Mouse (Mus musculus) adrenal gland, adult 18-20 months (tissue): ENCODE data around the gene Tnrc18. TPM values are rescaled to one million over a fixed set of nuclear protein-coding genes. Genes with fewer than 3 reads are reported as not detected.

Experiments
- DNase-seq, 2 experiments: peaks; one replicate each; pipeline ENCODE4 v3.0.0; 2021 to 2022; ENCODE audit warnings: low spot score in 2 of 2
- total RNA-seq, 2 experiments: library from RNA; stranded (reverse); gene quantifications; 1 replicate in 1 of 2; 2 replicates in 1 of 2; pipeline ENCODE4 v1.2.3; 2021

The Tnrc18 gene
- total RNA-seq, 2 experiments from 2014 or later: 46.4 to 57.7 TPM

DNA sequence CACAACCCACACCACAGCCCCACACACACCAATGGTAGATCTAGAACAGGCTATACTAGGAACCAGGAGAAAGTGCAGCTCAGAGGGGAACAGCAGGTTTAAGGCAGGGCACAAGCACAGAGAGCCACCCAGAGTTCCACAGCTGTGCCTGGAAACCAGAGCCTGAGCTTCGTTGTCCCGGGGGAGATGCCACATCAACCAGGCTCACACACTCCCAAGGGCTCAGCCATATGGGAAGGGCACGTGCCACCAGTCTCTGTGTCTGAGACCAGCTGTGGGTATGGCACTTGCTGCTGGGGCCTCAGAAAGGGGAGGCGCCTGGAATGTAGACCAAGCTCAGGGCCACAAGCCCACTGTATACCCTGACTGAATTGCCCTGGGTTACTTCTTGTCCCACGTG, 36.9 kb downstream of the Tnrc18 start:
- no peak for DNase-seq

GRCm38 (mm10) chr5:142778871-142779270, 38.6 kb downstream of the Tnrc18 start:
- no peak for DNase-seq

DNA sequence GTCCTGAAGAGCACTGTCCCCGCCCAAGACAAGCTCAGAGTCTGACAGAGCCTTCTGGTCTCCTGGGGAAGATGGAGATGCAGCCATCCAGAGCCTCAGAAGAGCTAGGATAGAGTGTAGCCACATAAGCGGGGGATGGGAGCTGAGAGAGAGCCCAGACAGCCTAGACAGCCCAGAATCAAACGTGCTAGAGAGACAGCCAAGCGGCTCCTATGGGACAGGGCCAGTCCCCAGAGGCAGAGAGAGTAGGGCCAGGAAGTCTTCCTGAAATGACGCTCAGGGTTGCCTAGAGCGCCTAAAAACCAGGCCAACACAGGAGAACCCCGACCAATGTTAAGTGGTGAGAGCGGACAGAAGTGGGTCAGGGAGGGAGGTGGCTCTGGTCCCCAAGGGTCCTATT, 39.3 kb downstream of the Tnrc18 start:
- DNase-seq: no peak

- no peak for DNase-seq
Measured at GRCm38 (mm10) chr5:142776080-142776479, 41.4 kb downstream of the Tnrc18 start.

DNA sequence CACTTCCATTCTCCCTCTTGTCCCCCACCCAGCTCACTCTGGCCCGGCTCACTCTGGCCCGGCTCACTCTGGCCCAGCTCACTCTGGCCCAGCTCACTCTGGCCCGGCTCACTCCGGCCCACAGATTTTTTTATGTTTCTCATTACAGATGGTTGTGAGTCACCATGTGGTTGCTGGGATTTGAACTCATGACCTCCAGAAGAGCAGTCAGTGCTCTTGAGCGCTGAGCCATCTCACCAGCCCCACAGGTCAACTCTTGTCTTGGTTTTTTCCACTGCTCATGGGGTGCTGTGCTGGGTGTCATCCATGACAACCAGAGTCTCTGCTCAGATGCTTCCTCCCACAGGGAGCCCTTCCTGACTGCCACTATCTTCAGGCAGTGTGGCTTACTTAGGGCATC, 42.7 kb downstream of the Tnrc18 start:
- no peak for DNase-seq

GRCm38 (mm10) chr5:142771964-142772363, 45.5 kb downstream of the Tnrc18 start:
- DNase-seq: no peak

DNA sequence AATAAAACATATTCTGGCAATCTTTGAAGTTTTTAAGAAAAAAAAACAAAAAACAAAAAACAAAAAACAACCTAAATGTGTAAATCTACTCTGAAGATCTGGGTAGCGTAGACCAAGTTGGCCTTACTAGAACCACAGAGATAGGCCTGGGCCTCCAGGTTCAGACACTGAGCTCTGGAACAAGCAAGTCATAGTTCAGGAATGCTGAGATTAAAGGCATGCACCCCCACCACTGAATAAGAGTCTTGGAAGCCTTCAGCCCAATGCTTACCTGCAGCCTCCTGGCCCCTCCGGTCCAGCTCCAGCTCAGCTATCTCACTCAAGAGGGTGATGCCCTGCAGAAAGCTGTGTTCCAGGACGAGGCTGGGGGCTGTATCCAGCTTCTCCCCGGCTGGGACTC, 46.4 kb downstream of the Tnrc18 start:
- no peak for DNase-seq

GRCm38 (mm10) chr5:142769641-142770040, 47.8 kb downstream of the Tnrc18 start:
- no peak for DNase-seq

DNA sequence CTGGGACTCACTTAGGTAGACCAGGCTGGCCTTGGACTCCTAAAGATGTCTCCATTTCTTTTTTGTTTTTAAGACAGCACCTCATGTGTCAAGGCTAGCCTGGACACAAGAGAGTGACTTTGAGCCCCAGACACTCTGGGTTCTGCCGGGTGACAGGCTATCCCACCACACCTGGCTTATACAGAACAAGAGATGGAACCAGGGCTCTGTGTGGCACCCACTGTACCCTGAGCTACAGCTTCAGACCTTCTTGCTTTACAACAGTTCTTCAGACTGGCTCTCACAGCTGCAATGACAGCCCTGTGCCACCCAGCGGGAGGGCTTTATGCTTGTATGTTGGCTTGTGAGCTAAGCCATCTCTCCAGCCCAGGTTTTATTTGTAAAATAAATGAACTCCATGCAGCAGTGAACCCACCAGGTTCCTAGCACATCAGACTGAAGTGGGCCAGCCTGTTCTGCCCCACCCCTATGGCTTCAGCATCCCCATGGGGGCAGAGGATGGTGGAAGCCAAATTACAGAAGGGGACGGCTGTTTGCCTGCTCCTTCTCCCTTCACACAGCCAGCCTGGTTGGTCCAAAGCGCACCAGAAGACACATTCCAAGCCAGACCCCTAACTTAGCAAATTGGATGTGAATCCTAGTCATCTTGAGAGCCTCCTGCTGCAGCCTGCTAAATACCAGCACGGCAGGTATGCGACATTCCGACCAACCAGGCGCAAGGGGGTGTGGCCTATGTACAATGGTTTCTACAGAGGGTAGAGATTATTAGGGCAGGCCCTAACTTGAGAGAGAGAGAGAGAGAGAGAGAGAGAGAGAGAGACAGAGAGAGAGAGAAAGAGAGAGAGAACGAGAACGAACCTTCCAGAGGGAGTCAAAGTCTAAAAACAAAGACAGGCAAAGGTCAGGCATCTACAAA, 48.9 kb downstream of the Tnrc18 start:
- DNase-seq: no peak

DNA sequence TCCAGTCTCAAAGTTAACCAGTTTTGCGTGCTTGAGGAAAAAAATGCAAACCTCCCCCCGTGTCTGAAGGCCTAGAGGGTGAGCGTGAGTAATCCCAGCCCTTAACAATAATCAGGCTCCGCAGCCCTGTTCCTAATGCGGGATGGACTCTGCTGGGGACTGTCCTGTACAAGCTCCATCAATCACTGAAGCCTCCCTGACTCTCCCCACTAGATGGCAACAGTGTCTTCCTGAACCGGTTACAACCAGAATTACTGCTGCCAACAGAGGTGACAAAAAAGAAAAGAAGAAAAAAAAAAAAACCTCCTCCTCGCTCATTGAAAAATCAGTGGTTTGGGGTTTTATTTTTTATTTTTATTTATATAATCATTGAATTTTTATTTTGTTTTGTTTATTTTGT, 49.5 kb downstream of the Tnrc18 start:
- DNase-seq: peak; percentile 58 to 59

DNA sequence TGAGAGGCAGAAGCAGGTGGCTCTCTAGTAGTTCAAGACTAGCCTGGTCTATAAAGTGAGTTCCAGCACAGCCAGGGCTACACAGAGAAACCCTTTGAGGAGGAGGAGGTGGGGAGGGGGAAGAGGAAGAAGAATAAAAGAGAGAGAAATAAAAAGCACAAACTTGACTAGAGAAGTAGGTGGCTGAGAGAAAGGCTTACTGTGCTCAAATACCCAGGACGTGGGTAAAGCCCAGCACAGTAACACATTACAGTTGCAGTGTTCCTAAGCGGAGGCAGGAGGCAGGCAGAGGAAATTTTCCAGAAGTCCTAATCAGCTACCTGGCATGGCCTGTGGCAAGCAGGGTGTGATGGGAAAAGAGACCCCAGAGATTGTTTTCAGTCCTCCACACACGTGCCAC, 50.8 kb downstream of the Tnrc18 start:
- DNase-seq: no peak

- no peak for DNase-seq
Measured at GRCm38 (mm10) chr5:142764889-142765288, 52.6 kb downstream of the Tnrc18 start.

DNA sequence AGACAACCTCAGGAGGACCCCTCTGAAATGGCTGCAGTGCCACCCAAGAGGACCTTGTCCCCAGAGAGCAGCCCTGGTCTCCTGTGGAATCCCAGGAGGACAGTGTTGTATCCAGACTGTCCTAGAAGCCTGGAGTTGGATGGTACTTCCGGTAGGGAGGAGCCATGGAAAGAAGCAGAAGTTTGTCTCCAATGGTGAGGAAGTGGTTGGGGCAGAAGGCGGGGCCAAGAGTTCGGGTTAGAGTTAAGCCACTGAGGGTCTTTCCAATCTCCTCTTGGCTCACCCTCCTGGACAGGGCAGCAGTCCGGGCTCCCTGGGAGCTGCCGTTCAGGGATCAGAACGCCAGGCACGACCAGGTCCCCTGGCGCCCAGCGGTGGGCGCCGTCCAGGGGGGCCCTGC, 53.2 kb downstream of the Tnrc18 start:
- no peak for DNase-seq

GRCm38 (mm10) chr5:142762082-142762807, 55.2 kb downstream of the Tnrc18 start:
- DNase-seq: no peak

DNA sequence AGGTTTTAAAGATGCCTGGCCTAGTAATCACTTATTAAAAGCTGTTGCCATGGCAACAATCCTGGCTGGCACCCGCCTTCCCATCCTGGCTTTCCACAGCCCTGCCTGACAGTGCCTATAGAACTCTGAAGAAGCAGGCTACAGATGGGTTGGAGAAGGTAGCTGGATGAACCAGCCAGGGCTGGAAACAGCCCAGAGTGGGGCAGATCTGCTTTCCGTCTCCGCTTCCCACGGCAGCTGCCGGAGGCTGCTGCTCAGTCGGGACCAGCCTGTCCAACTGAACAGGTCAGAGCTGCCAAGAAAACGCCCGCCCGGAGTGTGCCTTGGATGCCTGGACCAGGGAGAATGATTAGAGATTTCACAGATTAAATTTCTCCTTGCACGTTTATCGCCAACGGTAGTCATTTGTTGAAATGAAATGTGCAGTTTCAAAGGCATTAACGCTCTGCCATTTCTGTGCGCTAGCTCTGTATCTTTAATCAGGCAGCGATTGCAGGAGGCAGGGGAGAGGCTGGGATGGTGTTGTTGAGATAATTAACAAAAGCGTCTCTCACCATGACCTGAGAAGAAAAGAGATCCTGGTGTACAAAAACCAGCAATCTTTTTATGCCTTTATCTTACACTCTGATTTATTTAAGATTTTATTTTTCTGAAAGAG, 56.0 kb downstream of the Tnrc18 start:
- DNase-seq: no peak

DNA sequence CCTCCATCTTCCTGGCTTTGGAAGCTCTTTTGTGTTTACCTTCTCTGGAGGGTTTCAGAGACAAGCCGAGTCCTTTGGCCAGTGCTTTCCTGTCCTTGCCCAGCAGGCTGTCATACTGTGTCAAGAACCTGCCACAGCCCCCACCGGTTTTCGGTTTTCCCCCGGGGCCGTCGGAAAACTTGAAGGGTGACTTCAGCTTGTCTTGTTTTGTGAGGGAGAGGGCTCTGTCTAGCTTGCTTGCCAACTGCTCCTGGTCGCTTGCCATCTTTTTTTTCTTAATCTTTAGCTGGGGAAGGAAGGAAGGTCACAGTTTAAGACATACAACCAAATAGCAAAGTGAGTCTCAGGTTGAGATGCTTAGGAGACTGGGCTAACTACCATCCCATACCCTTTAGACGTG, 57.7 kb downstream of the Tnrc18 start:
- no peak for DNase-seq

GRCm38 (mm10) chr5:142752241-142752640, 65.2 kb downstream of the Tnrc18 start:
- no peak for DNase-seq

DNA sequence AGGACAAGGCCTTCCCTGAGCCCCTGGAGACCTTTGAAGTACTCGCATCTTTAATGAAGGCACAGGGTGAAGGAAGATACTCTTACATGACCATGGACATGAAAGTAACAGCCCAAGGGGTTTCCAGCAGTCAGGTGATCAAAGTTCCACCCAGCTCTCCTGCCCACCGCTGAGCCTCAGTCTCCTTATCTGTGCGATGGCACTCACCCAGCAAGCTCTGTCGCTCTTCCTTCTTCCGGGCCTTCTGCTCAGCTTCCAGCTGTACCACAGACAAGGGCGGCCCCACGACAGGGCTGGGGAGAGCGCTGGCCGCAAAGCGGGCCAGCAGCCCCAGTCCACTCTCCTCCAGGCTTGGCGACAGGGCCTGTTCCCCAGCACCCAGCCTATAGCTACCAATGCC, 67.3 kb downstream of the Tnrc18 start:
- no peak for DNase-seq

DNA sequence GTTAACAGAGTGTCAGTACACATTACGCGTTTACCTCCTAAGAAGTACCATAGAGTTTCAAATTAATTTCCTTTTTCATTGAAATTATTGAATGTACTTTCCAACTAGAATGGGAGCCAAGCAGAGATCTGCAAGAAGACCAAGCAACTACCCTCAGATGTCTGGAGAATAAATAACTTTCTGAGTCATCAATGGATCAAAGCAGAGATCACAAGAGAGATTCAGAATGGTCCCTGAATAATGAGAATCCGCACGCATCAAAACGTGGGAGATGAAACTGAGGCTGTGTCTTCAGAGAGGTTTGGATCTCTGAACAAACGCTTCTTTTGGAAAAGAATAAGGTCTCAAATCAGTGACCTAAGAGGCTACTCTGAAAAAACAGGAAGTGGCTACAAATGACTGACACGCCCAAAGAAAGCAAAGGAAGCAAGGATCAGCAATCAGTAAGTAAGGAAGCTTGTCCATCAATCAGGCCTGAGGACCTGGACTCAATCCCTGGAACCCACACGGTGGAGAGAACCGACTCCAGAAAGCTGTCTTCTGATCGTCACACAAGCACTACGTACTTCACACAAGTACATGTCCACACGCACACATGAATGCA, 70.3 kb downstream of the Tnrc18 start:
- no peak for DNase-seq

DNA sequence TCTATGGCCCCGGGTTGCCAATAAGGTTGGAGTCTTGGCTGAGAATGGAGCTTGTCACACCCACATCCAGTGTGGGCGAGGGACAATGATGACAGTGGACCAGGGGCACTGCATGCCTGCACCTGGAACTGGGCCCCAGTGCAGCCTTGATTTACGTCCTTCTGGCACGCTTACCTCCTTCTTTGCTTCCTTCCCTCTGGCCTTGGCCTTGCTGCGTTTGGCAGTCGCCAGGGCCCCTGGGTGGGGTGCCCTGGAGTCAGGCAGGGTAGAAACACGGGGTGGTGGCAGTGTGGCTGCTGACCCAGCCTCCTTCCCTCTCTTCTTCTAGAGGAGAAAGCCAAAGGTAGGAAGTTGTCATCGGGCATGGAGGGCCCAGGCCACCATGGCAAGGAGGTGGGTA, 77.5 kb downstream of the Tnrc18 start:
- DNase-seq: peak in 1 of 2 experiments; percentile 51

DNA sequence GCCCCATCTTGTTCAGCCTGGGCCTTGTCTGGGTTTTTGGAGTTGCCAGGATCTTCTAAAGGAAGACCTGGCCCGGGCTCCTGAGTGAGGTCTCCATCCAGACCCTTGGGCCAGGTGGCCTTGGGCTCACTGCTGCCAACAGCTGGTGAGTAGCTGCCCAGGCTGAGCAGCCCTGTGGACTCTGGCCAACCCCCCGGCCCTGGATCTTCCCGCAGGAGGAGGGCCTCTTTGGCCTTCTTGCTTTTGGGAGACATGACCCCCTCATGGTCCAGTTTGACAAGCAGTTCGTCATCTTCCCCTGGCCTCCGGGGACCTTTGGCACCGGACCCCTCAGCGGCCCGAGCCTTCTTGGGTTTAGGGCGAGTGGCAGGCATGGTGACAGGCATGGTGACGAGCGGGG, 85.5 kb downstream of the Tnrc18 start:
- DNase-seq: no peak
